Mouse (Mus musculus) testis, postnatal 14 days (tissue): ENCODE data around the gene Atp5d.

Experiments used
- DNase-seq: peaks from one replicate; pipeline ENCODE4 v3.0.0; 2021; ENCODE audit warnings: low spot score

Gene Atp5d

GRCm38 (mm10) chr10:80168038-80168661 is 29.7 kb downstream of the Atp5d start:
- DNase-seq, result peak; percentile 93

DNA sequence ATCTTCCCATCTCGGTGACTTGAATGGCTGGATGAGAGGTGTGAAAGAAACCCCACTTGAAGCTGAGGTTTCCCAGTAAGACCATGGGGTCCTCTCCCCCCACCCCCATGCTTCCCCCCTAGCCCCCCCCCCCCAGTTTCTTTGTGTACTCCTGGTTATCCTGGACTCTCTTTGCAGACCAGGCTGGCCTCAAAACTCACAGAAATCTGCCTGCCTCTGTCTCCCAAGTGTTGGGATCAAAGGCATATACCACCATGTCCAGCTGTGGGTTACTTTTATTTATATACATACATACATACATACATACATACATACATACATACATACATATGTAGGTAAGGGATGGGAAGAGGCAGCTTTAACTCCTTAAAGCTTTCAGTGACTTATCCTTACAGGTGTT is 30.6 kb downstream of the Atp5d start:
- no peak for DNase-seq

GRCm38 (mm10) chr10:80169651-80170050 is 31.2 kb downstream of the Atp5d start:
- DNase-seq, result no peak

DNA sequence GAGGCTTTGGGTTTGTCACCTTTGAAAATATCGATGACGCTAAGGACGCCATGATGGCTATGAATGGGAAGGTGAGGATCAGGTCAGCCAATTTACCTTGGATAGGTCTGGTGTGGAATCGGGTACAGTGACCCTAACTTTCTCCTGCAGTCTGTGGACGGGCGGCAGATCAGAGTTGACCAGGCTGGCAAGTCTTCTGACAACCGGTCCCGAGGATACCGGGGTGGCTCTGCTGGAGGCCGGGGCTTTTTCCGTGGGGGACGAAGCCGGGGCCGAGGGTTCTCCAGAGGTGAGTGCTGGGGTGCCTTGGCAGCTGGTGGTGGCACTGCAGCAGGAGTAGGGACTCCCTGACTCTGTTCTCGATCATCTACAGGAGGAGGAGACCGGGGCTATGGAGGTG is 31.6 kb downstream of the Atp5d start:
- DNase-seq, result no peak

GRCm38 (mm10) chr10:80170601-80171021 is 32.2 kb downstream of the Atp5d start:
- no peak for DNase-seq

DNA sequence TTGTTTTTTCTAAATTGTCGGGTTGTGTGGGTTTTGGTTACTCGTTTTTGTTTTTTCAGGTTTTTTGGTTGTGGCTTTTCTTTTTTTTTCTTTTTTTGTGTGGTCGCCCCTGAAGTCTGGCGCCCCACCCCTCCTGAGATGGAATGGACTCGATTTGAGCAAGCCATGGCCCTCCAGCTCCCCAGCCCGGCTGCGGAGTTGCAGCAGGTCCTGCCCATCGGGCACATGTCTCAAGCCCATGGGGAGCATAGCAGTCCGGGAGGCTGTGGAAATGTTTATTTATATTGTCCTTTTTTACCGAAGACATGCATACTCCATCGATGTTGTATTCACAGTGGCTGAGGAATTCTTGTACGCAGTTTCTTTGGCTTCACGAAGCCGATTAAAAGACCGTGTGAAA is 32.8 kb downstream of the Atp5d start:
- DNase-seq, result no peak

DNA sequence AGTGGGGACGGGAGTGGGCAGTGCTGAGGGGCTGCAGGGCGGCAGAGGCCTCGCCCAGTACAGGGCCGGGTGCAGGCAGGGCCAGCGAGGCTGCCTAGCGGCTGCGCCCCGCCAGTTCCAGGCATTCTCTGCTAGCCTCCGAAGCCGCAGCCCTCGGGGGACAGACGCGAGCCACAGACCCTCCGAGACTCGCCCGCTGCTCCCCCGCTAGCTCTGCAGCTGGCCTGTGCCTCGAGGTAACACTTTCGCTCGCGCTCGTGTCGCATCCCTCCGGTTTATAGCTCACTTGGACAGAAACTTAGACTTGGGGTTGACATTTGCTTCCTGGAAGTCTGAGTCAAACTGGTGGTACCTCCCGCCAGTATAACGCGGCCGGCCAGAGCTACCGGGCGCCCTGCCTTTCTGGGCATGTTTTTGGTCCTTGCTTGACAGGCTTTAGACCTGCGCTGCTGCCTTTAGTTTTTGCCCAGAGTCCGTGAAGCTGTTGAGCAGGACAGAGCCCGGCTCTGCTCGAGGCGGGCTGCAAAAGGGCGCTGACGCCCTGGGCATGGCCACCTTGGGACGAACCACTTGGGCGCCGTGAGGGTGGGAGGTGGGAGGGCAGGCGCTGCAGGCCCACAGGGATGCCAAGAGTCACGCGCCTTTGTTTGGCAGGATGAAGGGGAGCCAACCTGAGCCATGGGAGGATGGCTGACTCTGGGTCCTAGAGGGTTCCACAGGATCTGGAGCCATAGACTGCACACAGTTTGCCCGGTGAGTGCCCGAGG is 33.5 kb downstream of the Atp5d start:
- no peak for DNase-seq

DNA sequence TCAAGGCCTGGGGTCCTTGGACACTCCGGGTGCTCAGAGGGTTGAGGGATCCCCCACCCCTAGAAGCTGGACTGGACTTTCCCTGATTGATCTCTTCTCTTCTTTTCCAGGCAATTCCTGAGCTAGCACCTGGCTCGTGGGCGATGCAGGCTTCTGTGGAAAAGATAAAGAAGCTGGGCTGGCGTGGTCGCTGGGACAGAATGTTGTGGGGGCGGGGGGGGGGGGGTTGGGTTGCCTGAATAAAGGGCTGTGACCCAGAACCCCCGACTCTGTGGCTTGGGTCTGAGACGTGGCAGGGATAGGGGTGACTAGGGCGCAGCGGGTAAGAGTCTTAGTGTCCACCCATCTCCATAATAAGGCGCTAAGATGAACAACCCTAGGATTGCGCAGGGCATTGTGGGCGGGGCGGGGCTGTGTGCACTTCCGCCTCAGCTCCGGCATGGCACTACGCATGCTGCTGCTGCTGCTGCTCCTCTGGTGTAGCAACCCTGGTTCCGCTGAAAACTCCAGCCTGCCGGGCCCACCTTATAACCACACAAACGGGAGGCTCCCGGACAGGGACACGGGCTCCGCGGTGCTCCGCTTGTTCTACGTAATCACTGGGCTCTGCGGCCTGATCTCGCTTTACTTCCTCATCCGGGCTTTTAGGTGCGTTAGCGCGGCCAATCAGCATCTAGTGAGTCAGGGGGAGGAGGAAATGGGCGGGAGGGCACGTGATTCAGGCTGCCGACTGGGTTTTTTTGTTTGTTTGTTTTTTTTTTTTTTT is 34.3 kb downstream of the Atp5d start, which contains the start of gene 1600002K03Rik:
1600002K03Rik (plus strand) TSS at position 418 of the 766 bp plus-strand sequence.
- peak; percentile 88 for DNase-seq

GRCm38 (mm10) chr10:80173358-80173757 is 34.9 kb downstream of the Atp5d start:
- no peak for DNase-seq

DNA sequence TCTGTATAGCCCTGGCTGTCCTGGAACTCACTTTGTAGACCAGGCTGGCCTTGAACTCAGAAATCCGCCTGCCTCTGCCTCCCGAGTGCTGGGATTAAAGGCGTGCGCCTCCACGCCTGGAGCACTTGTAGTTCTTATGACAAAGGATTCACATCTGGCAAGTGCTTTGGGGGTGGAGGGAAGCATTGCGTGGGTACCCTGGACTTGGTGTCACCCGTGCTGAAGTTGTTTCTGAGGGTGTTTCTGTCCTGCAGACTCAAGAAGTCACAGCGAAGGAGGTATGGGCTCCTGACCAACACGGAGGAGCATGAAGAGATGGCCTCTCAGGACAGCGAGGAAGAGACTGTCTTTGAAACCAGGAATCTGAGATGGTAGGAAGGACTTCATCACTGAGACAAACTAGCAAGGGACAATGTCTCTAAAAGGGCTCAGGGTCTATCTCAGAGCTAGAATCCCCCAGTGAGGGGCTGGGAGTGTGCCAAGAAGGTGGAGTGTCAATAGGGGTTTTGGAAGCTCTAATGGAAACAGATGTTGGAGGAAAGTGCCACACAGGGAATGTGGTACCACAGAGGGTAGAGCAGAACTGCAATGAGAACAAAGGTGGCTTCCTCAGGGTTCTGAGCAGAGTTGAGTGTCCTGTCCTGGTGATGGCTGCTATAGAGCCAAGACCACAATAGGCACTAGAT is 35.7 kb downstream of the Atp5d start:
- no peak for DNase-seq

- DNase-seq, result no peak
Observed at GRCm38 (mm10) chr10:80174705-80175104, 36.3 kb downstream of the Atp5d start.

DNA sequence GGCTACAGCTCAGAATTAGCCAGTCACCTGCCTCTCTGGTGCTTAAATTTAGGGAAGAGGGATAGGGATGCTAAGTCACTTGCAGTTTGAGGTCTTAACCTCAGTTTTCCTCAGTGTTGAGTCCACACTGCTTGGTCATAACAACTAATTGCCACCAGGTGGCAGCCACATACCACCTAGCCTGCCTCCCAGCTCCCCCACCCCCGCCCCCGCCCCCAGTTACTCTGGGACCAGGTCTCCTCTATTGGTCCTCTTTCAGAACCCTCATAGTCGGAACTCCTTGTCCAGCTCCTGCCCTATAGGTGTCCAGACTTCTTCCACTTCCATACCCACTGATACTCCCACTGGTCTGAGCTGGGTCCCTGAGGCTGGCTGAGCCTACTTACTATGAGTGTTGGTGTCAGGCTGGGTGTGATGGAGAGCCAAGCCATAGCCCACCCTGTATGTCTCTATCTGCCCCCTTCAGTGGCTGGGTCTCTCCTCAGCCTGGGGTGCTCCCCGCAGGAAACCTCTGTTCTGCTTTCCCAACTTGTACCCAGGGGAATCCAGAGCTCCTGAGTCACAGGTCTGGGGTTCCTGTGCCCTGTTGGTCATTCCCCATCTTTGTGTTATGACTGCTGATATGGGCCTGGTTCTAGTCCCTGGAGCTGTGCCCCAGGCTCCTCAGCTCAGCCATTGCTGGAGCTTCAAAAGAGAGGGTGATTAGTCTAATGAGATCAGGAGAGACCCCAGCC is 37.3 kb downstream of the Atp5d start:
- DNase-seq, result no peak

DNA sequence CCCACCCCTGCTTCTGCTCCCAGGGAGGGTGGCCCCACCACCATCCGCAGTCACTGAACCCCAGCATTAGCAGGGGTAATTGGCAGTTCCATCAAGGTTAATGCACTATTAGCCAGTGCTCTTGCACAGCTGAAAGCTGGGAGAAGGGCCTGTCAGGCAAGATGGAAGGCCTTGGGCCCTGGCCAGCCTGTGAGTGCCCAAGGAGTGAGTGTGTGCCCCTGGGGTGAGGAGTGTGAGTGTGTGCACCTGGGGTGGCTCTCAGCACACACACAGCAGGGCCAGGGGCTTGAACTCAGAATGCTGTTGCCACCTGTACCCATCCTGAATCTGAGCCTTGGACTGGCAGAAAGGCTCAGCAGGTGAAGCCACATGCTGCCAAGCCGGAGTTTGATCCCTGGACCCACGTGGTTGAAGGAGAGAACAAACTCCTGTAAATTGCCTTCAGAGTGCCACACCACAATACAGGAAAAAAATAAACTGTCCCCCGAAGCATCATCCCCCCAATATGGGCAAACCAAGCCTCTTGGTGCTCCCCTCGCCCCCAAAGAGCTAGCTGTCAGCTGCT is 37.9 kb downstream of the Atp5d start:
- DNase-seq, result no peak

- no peak for DNase-seq
Observed at GRCm38 (mm10) chr10:80177441-80178279, 39.2 kb downstream of the Atp5d start.

- DNase-seq, result no peak
Observed at GRCm38 (mm10) chr10:80179068-80180051, 40.9 kb downstream of the Atp5d start, which contains the start of gene Efna2. Gene Efna2 (plus strand): TSS chr10:80179482.

DNA sequence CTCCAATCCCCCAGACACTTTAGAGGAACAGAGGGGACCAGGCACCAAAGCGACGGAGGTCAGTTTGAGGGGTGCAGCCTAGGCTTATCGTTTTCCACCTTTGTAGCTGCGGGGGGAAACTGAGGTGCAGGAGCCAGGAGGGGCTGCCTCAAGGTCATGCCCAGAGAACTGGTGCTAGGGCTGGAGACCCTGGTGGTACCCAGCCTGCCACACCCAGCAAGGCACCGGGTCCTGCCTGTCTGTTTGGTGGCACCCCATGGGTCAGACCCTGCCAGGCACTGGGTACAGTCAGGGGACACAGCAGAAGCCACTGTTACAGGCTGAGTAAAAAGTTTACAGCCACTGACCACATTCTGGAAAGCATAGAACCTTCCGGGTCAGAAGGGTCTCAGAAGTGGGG is 41.9 kb downstream of the Atp5d start:
- no peak for DNase-seq

- no peak for DNase-seq
Observed at GRCm38 (mm10) chr10:80180823-80181222, 42.4 kb downstream of the Atp5d start.

DNA sequence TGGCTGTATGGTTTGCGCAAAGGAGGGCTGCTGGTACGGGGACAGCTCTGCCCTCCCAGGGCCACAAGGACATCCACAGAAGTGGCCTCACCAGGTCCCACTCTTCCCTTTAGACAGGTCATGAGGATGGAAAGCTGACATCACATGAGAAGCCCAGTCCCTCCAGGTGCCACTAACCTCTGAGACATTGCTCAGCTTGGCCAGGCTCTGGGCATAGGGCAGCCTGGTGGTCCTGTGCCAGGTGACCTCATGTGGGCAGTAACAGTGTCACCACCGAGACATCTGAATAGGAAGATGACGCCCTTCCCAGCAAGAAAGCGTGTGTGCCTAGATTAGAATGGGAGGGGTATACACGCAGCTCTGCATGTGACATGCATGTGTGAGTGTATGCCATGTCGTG is 44.1 kb downstream of the Atp5d start:
- no peak for DNase-seq

DNA sequence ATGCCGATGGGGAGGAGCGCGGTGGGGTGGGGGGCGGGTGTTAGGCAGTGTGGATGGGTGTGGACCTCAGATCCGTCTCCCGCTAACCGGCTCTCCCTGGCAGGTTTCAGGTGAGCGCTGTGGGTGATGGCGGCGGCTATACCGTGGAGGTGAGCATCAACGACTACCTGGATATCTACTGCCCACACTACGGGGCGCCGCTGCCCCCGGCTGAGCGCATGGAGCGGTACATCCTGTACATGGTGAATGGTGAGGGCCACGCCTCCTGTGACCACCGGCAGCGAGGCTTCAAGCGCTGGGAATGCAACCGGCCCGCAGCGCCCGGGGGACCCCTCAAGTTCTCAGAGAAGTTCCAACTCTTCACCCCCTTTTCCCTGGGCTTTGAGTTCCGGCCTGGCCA is 48.2 kb downstream of the Atp5d start:
- no peak for DNase-seq
